Mouse (Mus musculus) G1E (cell line): ENCODE results near the gene Aldh4a1.

Experiments
- CTCF ChIP-seq: IDR thresholded peaks from 2 replicates; pipeline ENCODE4 v1.5.1; 2012; ENCODE audit warnings: low read depth, low read length, inconsistent platforms, mixed read lengths
- GATA1 ChIP-seq: IDR thresholded peaks from 2 replicates; pipeline ENCODE4 v1.6.1; 2012; ENCODE audit warnings: borderline replicate concordance, low read length, inconsistent platforms, mixed read lengths
- POLR2AphosphoS5 ChIP-seq: IDR thresholded peaks from 2 replicates; pipeline ENCODE4 v1.6.1; 2012; ENCODE audit warnings: low read depth, low read length, inconsistent platforms; ENCODE audit not compliant: insufficient replicate concordance
- TAL1 ChIP-seq: conservative IDR thresholded peaks from 2 replicates; pipeline ENCODE4 v1.6.1; 2012; ENCODE audit warnings: low read depth, low read length, inconsistent platforms, mixed read lengths

- TF ChIP-seq CTCF = no peak
- no peak for TF ChIP-seq GATA1
- TF ChIP-seq POLR2AphosphoS5 = no peak
- peak; percentile 63 for TF ChIP-seq TAL1
These were observed 17.7 kb downstream of the Aldh4a1 start for GRCm38 (mm10) chr4:139640333-139640732.
